Mouse (Mus musculus): ENCODE results near the gene Kifc3. TPM values are rescaled to one million over a fixed set of nuclear protein-coding genes. Genes with fewer than 3 reads are reported as not detected.
A peak's percentile ranks its signal among the peaks of the same experiment; 100 is the strongest.

Gene Kifc3
- total and polyA plus RNA-seq, 2 experiments: 6.8 to 28.3 TPM

DNA sequence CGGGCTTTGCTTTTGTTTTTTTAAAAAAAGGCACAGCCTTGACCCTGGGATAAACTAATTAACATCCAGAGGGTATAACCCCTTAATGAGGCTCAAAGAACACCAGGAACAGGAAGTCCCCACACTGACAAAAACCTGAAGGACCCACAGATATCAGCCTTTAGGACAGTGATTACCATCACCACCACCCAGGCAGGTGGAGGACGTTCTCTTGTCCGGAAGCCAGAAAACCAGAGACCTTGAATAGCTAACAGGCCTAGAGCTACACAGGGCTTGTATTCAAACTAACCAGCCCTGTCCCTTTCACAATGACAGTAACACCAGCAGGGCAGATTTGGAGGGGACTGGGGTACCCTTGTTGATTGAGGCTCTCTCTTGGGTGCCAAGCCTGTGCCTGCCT is 66.4 kb downstream of the Kifc3 start:
- Histone ChIP-seq H3K9ac (ENCODE audit: low read depth, low read length) (no peak overlapping the region), H3K27ac (replicated peaks; ENCODE audit: insufficient read depth, low read depth, low read length) (no peak overlapping the region), H3K36me3 (ENCODE audit: control insufficient read depth, insufficient read depth, low read length) (no peaks in the 10 kb centered on the region), H3K4me1 (ENCODE audit: control insufficient read depth, insufficient read depth, low read length) (peaks cover 25% of the 10 kb centered on the region), H3K4me3 (ENCODE audit: insufficient read depth, low read depth, low read length) (no peak overlapping the region), H3K27me3 (ENCODE audit: control insufficient read depth, insufficient read depth, low read length) (no peaks in the 10 kb centered on the region), H3K79me2 (ENCODE audit: control insufficient read depth, insufficient read depth, low read length) (peaks cover 8% of the 10 kb centered on the region; the same call in 1 of the 2 replicates)
- peak; percentile 46 for DNase-seq (ENCODE audit: extremely low read depth, low read depth, low spot score)
- TF ChIP-seq POLR2A (IDR thresholded peaks at IDR 0.05; ENCODE audit: extremely low read depth, insufficient read depth, low read length) (no peak), CTCF (IDR thresholded peaks at IDR 0.05; ENCODE audit: low read depth, low read length) (no peak)
- 28% methylated on average over 3 of the region's 3 CpGs for WGBS

DNA sequence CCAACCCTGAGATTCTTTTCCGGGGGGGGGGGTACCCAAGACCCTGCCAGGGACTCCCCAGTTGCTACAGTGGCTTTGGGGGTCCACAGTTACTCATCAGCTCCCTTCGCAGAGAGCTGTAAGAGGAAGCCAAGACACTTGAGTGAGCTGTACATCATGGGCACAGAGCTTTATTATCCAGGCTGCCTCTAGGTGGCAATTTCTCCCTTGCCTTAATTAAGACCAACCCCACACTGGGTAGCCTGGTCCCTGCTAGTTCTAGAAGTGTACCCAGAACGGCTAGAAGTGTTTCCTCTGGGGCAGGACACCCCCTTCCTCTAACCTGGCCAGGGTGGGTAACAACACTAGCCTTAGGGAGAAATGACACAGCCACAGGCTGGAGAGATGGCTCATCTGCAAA is 67.4 kb downstream of the Kifc3 start:
- Histone ChIP-seq H3K4me3 (ENCODE audit: insufficient read depth, low read depth, low read length) (no peak overlapping the region), H3K27me3 (ENCODE audit: control insufficient read depth, insufficient read depth, low read length) (no peaks in the 10 kb centered on the region), H3K4me1 (ENCODE audit: control insufficient read depth, insufficient read depth, low read length) (peaks cover 29% of the 10 kb centered on the region), H3K36me3 (ENCODE audit: control insufficient read depth, insufficient read depth, low read length) (no peaks in the 10 kb centered on the region), H3K79me2 (ENCODE audit: control insufficient read depth, insufficient read depth, low read length) (peaks cover 8% of the 10 kb centered on the region; the same call in 1 of the 2 replicates), H3K27ac (replicated peaks; ENCODE audit: insufficient read depth, low read depth, low read length) (no peak overlapping the region), H3K9ac (ENCODE audit: low read depth, low read length) (no peak overlapping the region)
- no peak for TF ChIP-seq POLR2A (IDR thresholded peaks at IDR 0.05; ENCODE audit: extremely low read depth, insufficient read depth, low read length)
- TF ChIP-seq CTCF (IDR thresholded peaks at IDR 0.05; ENCODE audit: low read depth, low read length): no peak
- WGBS: 68% methylated on average over 3 of the region's 3 CpGs
- no peak for DNase-seq (ENCODE audit: extremely low read depth, low read depth, low spot score)

DNA sequence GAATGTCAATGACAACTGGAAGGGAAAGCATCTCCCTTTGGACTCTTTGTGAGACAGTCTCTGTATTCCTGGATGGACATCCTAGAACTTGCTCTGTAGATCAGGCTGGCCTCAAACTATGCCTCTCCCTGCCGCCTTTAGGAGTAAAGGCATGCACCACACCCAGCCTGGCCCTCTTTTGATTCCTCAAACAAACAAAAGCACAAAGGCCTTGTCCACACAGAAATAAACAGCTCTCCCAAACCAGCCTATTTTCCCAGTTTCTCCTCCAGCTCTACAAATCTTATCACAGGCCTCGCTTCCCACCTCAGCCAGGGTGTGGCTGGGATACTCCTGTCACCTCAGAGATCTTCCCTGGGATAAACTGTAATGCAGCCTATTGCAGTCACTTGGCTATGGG is 68.4 kb downstream of the Kifc3 start:
- Histone ChIP-seq H3K36me3 (ENCODE audit: control insufficient read depth, insufficient read depth, low read length) (no peaks in the 10 kb centered on the region), H3K4me3 (ENCODE audit: insufficient read depth, low read depth, low read length) (no peak overlapping the region), H3K79me2 (ENCODE audit: control insufficient read depth, insufficient read depth, low read length) (peaks cover 8% of the 10 kb centered on the region; the same call in 1 of the 2 replicates), H3K27ac (replicated peaks; ENCODE audit: insufficient read depth, low read depth, low read length) (no peak overlapping the region), H3K27me3 (ENCODE audit: control insufficient read depth, insufficient read depth, low read length) (no peaks in the 10 kb centered on the region), H3K4me1 (ENCODE audit: control insufficient read depth, insufficient read depth, low read length) (peaks cover 32% of the 10 kb centered on the region), H3K9ac (ENCODE audit: low read depth, low read length) (no peak overlapping the region)
- DNase-seq (ENCODE audit: extremely low read depth, low read depth, low spot score): no peak
- TF ChIP-seq CTCF (IDR thresholded peaks at IDR 0.05; ENCODE audit: low read depth, low read length) (no peak), POLR2A (IDR thresholded peaks at IDR 0.05; ENCODE audit: extremely low read depth, insufficient read depth, low read length) (no peak)
- 92% methylated on average over 2 of the region's 2 CpGs for WGBS

- peak overlapping the region; percentile 22; the same call in 1 of the 2 replicates for H3K27ac ChIP-seq (replicated peaks; ENCODE audit: insufficient read depth, low read depth, low read length)
- H3K9ac ChIP-seq (ENCODE audit: low read depth, low read length): no peak overlapping the region
- 63% methylated on average over 5 of the region's 5 CpGs for WGBS
- no peaks in the 10 kb centered on the region for H3K36me3 ChIP-seq (ENCODE audit: control insufficient read depth, insufficient read depth, low read length)
- no peak overlapping the region for H3K4me3 ChIP-seq (ENCODE audit: insufficient read depth, low read depth, low read length)
- H3K79me2 ChIP-seq (ENCODE audit: control insufficient read depth, insufficient read depth, low read length): peaks cover 16% of the 10 kb centered on the region
- TF ChIP-seq POLR2A (IDR thresholded peaks at IDR 0.05; ENCODE audit: extremely low read depth, insufficient read depth, low read length): no peak
- TF ChIP-seq CTCF (IDR thresholded peaks at IDR 0.05; ENCODE audit: low read depth, low read length): no peak
- H3K4me1 ChIP-seq (ENCODE audit: control insufficient read depth, insufficient read depth, low read length): peaks cover 21% of the 10 kb centered on the region
- no peak for DNase-seq (ENCODE audit: extremely low read depth, low read depth, low spot score)
- H3K27me3 ChIP-seq (ENCODE audit: control insufficient read depth, insufficient read depth, low read length): no peaks in the 10 kb centered on the region
Observed at GRCm38 (mm10) chr8:95131983-95132382, 70.6 kb downstream of the Kifc3 start.

DNA sequence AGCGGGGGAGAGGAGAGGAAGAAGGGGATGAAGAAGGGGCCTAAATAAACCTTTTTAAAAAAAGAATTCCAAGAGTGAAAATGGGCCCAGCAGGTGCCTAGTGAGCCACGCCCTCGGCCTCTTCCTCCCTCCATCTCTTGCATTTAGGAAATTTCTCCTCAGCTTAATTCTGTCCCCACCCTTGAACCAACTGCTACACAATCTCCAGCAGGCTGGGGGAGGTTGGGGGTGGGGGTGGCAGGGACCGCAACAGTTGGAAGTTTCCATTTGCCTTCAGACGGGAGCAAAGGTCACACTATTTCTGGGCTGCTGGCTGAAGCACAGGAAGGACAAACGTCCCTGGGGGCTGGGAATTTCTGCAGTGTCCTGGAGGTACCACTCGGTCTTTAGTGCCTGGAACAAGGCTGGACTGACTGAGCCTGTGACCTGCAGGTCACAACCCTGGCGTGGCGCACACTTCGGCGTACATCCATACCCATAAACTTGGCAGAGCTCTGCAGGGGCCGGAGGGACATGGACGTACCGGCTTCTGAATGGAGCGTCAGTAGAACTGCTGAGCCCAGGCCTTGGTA is 71.6 kb downstream of the Kifc3 start:
- Histone ChIP-seq H3K9ac (ENCODE audit: low read depth, low read length) (no peak overlapping the region), H3K27ac (replicated peaks; ENCODE audit: insufficient read depth, low read depth, low read length) (peak overlapping the region; percentile 22; the same call in 1 of the 2 replicates), H3K4me1 (ENCODE audit: control insufficient read depth, insufficient read depth, low read length) (peaks cover 18% of the 10 kb centered on the region), H3K79me2 (ENCODE audit: control insufficient read depth, insufficient read depth, low read length) (peaks cover 16% of the 10 kb centered on the region), H3K27me3 (ENCODE audit: control insufficient read depth, insufficient read depth, low read length) (no peaks in the 10 kb centered on the region), H3K36me3 (ENCODE audit: control insufficient read depth, insufficient read depth, low read length) (no peaks in the 10 kb centered on the region), H3K4me3 (ENCODE audit: insufficient read depth, low read depth, low read length) (no peak overlapping the region)
- peak; percentile 87 for DNase-seq (ENCODE audit: extremely low read depth, low read depth, low spot score)
- TF ChIP-seq CTCF (IDR thresholded peaks at IDR 0.05; ENCODE audit: low read depth, low read length) (no peak), POLR2A (IDR thresholded peaks at IDR 0.05; ENCODE audit: extremely low read depth, insufficient read depth, low read length) (no peak)
- 12% methylated on average over 15 of the region's 15 CpGs for WGBS

- Histone ChIP-seq H3K4me1 (ENCODE audit: control insufficient read depth, insufficient read depth, low read length) (peaks cover 18% of the 10 kb centered on the region), H3K27ac (replicated peaks; ENCODE audit: insufficient read depth, low read depth, low read length) (peak overlapping the region; percentile 23; the same call in 1 of the 2 replicates), H3K79me2 (ENCODE audit: control insufficient read depth, insufficient read depth, low read length) (peaks cover 15% of the 10 kb centered on the region), H3K9ac (ENCODE audit: low read depth, low read length) (no peak overlapping the region), H3K36me3 (ENCODE audit: control insufficient read depth, insufficient read depth, low read length) (peaks cover 3% of the 10 kb centered on the region; the same call in 1 of the 2 replicates), H3K27me3 (ENCODE audit: control insufficient read depth, insufficient read depth, low read length) (no peaks in the 10 kb centered on the region), H3K4me3 (ENCODE audit: insufficient read depth, low read depth, low read length) (no peak overlapping the region)
- peak; percentile 90 for DNase-seq (ENCODE audit: extremely low read depth, low read depth, low spot score)
- WGBS: 41% methylated on average over 11 of the region's 11 CpGs
- TF ChIP-seq CTCF (IDR thresholded peaks at IDR 0.05; ENCODE audit: low read depth, low read length) (no peak), POLR2A (IDR thresholded peaks at IDR 0.05; ENCODE audit: extremely low read depth, insufficient read depth, low read length) (no peak)
Observed at GRCm38 (mm10) chr8:95128750-95129260, 73.8 kb downstream of the Kifc3 start.

All from liver, adult 2 months (tissue).